ENCODE assay signal across 9 mouse cellular contexts in genomic region chr10:96685991-96686601, GRCm38 (mm10).
DNase-seq lines count a peak whose midpoint lies in the region; ATAC-seq and TF ChIP-seq lines count a peak whose summit lies in the region.
"Had no signal": no experiment of that assay in that cellular context is flagged by ENCODE, and none has a peak within 500 bp of the region (broad histone marks: within the 10 kb centered on the region; RNA-seq: fewer than 3 reads in every experiment).

No protein-coding gene starts in this region.

- no peak overlapping the region for H3K27ac ChIP-seq in liver, embryonic 14.5 days
- peak overlapping the region; percentile 67 for H3K27ac ChIP-seq in stomach, embryonic 16.5 days (ENCODE audit: low read length)
- H3K27ac ChIP-seq: midbrain, embryonic 12.5 days had no signal

- peaks cover 0 to 6% of the 10 kb centered on the region in 2 experiments; a peak in 2 of 4 replicates for H3K4me1 ChIP-seq in liver, embryonic 14.5 days (replicated peaks; ENCODE audit: control insufficient read depth in 2 of 2, insufficient read depth in 2 of 2, low read length in 1 of 2)
- peaks cover 23% of the 10 kb centered on the region for H3K4me1 ChIP-seq in stomach, embryonic 16.5 days (ENCODE audit: control insufficient read depth, insufficient read depth, low read length)
- H3K4me1 ChIP-seq: midbrain, embryonic 12.5 days had no signal

- TF ChIP-seq EP300 in liver, embryonic 14.5 days (IDR thresholded peaks at IDR 0.05; ENCODE audit: low read depth), result no peak

- H3K27me3 ChIP-seq in liver, embryonic 14.5 days (ENCODE audit: control insufficient read depth, insufficient read depth, low read length), result no peaks in the 10 kb centered on the region
- no peaks in the 10 kb centered on the region for H3K27me3 ChIP-seq in stomach, embryonic 16.5 days (ENCODE audit: control insufficient read depth, insufficient read depth, low read length)
- H3K27me3 ChIP-seq: midbrain, embryonic 12.5 days had no signal

- H3K4me2 ChIP-seq in liver, embryonic 14.5 days (ENCODE audit: low read depth), result peak overlapping the region; percentile 20; the same call in 1 of the 2 replicates
- H3K4me2 ChIP-seq in stomach, embryonic 16.5 days (ENCODE audit: low read depth, low read length), result no peak overlapping the region
- H3K4me2 ChIP-seq: midbrain, embryonic 12.5 days had no signal

- DNase-seq in thymus, postnatal 0 days (ENCODE audit: low spot score), result peak; percentile 73
- no peak for DNase-seq in thymus, postnatal 36 days
- DNase-seq in liver, embryonic 14.5 days (ENCODE audit: low read depth in 3 of 3, low spot score in 3 of 3), result peak in 2 of 3 experiments; percentile 22 to 38
- DNase-seq in layer of hippocampus, adult 9-10 months (ENCODE audit: low spot score), result no peak
- DNase-seq in spleen, postnatal 10 days (ENCODE audit: low spot score in 2 of 2), result no peak
- DNase-seq in embryo, embryonic 10 days (ENCODE audit: low spot score), result no peak

- H3K9me3 ChIP-seq in liver, embryonic 14.5 days (ENCODE audit: control insufficient read depth, low read length), result no peaks in the 10 kb centered on the region
- H3K9me3 ChIP-seq in stomach, embryonic 16.5 days (replicated peaks; ENCODE audit: control insufficient read depth, low read length), result no peaks in the 10 kb centered on the region
- H3K9me3 ChIP-seq: midbrain, embryonic 12.5 days had no signal

- 21% methylated on average over 5 of the region's 5 CpGs for WGBS in liver, embryonic 14.5 days (ENCODE audit: insufficient replicate concordance)
- 16% methylated on average over 5 of the region's 5 CpGs for WGBS in stomach, embryonic 16.5 days

- no peaks in the 10 kb centered on the region for H3K36me3 ChIP-seq in liver, embryonic 14.5 days (replicated peaks; ENCODE audit: control insufficient read depth, insufficient read depth, low read depth)
- no peaks in the 10 kb centered on the region for H3K36me3 ChIP-seq in stomach, embryonic 16.5 days (ENCODE audit: control insufficient read depth, insufficient read depth, low read length)
- H3K36me3 ChIP-seq: midbrain, embryonic 12.5 days had no signal

- no peak for TF ChIP-seq CTCF in liver, embryonic 14.5 days (IDR thresholded peaks at IDR 0.05; ENCODE audit: low read depth)

- H3K9ac ChIP-seq in liver, embryonic 14.5 days (replicated peaks), result no peak overlapping the region
- H3K9ac ChIP-seq in stomach, embryonic 16.5 days (ENCODE audit: low read length), result no peak overlapping the region
- H3K9ac ChIP-seq: midbrain, embryonic 12.5 days had no signal

- peak; percentile 78 to 93 for ATAC-seq in hematopoietic stem cell, adult 5-6 weeks (replicated peaks in 1 of 2; ENCODE audit: insufficient read depth in 1 of 2, low FRiP score in 2 of 2, low TSS enrichment in 1 of 2, low read depth in 1 of 2, poor library complexity in 2 of 2, severe bottlenecking in 2 of 2)
- no peak for ATAC-seq in liver, embryonic 14.5 days (ENCODE audit: insufficient read depth)
- ATAC-seq in stomach, embryonic 16.5 days (ENCODE audit: insufficient read depth, low FRiP score), result no peak

- H3K4me3 ChIP-seq in liver, embryonic 14.5 days (ENCODE audit: insufficient read depth in 1 of 2, low read depth in 2 of 2, low read length in 2 of 2), result no peak overlapping the region
- H3K4me3 ChIP-seq in stomach, embryonic 16.5 days (replicated peaks; ENCODE audit: low read length), result no peak overlapping the region
- H3K4me3 ChIP-seq: midbrain, embryonic 12.5 days had no signal

Comparison
In these comparisons a context has a peak if more than half of its experiments do, and no peak if none do; other contexts are left out.
1. DNase-seq: peak in thymus, postnatal 0 days (single experiment) and liver, embryonic 14.5 days (2 of 3); none in thymus, postnatal 36 days (0 of 2), layer of hippocampus, adult 9-10 months (single experiment), spleen, postnatal 10 days (0 of 2) and embryo, embryonic 10 days (single experiment).
2. ATAC-seq: peak in hematopoietic stem cell, adult 5-6 weeks (2 of 2); none in liver, embryonic 14.5 days (single experiment) and stomach, embryonic 16.5 days (single experiment).